Mouse (Mus musculus) G1E (cell line): ENCODE measurements around the gene Bclaf3.

Source experiments
- CTCF ChIP-seq: IDR thresholded peaks from 2 replicates; pipeline ENCODE4 v1.5.1; 2012; ENCODE audit warnings: low read depth, low read length, inconsistent platforms, mixed read lengths
- GATA1 ChIP-seq: IDR thresholded peaks from 2 replicates; pipeline ENCODE4 v1.6.1; 2012; ENCODE audit warnings: borderline replicate concordance, low read length, inconsistent platforms, mixed read lengths
- GATA2 ChIP-seq: IDR thresholded peaks from 2 replicates; pipeline ENCODE4 v1.6.1; 2012; ENCODE audit warnings: low read depth, low read length, inconsistent platforms, borderline replicate concordance
- POLR2AphosphoS5 ChIP-seq: IDR thresholded peaks from 2 replicates; pipeline ENCODE4 v1.6.1; 2012; ENCODE audit warnings: low read depth, low read length, inconsistent platforms; ENCODE audit not compliant: insufficient replicate concordance
- TAL1 ChIP-seq: conservative IDR thresholded peaks from 2 replicates; pipeline ENCODE4 v1.6.1; 2012; ENCODE audit warnings: low read depth, low read length, inconsistent platforms, mixed read lengths

DNA sequence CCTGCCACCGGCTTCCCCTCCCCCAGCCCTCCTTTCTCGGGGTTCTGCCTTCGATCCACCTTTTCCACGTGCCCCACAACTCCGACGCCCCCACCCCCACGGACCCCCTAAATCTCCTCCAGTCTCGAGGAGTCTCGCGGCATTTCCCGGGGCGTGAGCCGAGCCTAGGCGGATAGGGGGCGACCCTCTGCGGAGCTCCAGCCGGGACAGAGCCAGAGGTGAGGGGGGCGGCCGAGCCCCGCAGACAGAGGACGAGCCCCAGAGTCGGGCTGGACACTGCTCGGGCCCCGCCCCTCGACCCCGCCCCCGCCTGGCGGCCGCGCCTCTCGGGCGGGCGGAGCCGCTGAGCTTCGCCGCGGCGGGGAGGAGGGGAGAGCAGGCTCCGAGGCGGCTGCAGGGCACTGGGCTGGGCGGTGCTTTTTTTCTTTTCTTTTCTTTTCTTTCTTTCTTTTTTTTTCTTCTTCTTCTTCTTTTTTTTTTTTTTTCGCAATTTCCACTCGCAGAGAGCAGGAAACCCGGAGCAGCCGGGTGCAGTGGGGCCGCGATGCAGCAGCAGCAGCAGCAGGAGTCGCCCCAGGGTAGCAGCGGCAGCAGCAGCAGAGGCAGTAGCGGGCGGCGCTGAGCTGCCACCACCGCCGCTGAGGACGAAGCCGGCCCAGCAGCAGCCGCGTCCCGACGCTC lies 100.6 kb downstream of the Bclaf3 start, which contains the start of gene Sh3kbp1:
- TF ChIP-seq CTCF (no peak), POLR2AphosphoS5 (no peak), TAL1 (no peak), GATA2 (no peak), GATA1 (no peak)
